Mouse (Mus musculus) thymus, postnatal 10 days (tissue): Measurements from ENCODE around the gene Snx21.

Experiments used
- DNase-seq, 2 experiments: peaks; one replicate each; pipeline ENCODE4 v3.0.0; 2021; ENCODE audit warnings: low spot score in 2 of 2

Snx21 gene

DNA sequence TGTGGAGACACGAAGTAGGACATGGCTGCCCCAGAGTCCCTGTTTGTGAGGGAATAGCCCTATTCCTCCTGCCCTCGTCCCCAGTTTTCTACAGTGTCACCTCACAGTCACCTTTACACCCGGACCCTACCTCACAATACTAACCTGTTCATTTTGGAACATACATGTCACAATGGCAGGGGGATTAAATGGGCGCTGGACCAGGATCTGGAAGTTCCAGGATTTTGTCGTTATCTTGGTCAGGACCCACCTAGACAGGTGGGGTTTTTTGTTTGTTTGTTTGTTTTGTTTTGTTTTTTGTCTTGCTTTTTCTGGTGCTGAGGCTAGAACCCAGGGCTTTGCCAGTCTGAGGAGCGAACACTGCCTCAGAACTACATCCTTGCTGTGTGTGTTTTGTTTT lies 42.8 kb downstream of the Snx21 start, which contains the start of gene Spata25:
Gene Spata25, minus strand, starts transcription at position 101 of the 400 bp plus-strand sequence.
- no peak for DNase-seq

DNA sequence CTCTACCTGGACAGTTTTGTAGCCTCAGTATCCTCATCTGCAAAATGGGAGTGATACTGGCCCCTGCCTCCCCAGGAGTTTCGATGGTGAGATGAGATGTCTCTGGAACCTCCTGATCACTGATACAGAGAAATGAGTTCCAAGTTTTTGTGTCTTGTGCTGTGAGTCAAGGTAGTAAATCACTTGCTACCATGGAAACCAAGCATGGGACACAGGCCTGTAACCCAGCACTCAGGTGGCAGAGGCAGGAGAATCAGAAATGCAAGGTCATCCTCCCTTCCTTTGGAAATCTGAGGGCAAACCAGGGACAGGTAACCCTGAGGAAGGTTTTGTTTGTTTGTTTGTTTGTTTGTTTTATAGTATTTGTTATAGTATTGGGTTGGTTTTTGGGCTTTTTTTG lies 43.5 kb downstream of the Snx21 start:
- no peak for DNase-seq

DNA sequence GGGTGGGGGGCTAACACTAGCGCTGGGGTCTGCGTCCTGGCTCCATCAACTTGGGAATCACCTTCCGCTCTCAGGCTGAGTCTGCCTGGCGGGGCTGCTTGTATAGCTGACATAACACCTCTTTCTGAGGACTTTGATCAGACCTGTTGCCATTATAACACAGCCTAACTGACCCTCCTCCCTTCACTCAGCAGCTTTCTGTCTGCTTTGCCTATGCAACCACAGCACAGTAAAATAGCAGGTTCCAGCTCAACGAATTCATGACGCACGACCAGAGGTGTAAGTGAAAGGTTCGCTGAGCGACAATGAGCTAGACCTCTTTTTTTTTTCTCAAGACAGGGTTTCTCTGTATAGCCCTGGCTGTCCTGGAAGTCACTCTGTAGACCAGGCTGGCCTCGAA lies 45.4 kb downstream of the Snx21 start:
- DNase-seq, result no peak

DNA sequence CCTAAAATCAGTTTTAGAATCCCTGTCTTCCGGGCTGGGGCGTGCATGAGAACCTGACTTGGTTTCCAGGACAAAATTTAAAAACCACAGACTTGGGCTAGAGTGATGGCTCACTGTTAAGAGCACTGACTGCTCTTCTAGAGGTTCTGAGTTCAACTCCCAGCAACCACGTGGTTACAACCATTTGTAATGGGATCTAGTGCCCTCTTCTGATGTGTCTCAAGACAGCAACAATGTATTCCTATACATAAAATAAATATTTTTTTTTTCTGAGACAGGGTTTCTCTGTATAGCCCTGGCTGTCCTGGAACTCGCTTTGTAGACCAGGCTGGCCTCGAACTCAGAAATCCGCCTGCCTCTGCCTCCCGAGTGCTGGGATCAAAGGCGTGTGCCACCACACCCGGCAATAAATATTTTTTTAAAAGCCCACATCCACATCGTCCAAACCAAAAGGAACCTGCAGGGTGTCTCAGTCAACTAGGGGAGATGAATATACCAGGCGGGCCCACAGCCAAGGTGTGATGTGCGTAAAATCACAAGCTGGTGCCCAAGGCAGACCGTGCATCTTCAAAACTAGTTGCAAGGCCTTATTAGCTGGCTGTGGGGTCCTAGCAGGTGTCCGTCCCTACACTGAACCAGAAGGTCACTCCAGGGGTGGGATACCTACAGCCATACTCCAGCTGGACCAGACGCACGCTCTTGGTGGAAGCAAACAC lies 46.6 kb downstream of the Snx21 start:
- DNase-seq, result no peak

DNA sequence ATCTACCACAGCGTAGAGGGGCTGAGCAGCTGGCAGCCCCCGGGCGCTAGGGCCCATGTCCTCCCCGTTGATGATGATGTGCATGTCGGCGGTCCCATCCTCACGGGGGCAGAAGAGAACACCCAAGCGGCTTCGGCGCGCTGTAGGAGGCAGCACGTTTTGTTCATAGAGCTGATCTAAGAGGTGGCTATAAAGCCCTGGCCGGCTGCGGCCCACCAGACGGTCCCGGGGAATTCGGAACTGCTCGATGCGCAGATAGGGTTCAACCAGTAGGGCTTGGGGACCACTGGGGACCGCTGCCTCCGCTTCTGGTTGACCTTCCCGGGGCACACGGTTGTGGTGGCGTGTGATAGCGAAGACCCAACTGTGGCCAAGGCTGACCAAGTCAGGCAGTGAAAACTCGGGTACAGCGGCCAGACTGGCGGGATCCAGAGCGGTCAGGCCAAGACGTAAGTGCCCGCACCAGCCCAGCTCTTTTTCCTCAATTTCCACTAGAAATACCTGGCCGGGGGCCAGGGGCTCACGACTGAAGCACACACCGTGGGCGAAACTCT lies 47.2 kb downstream of the Snx21 start, which contains the start of gene Ctsa:
Gene Ctsa, plus strand, starts transcription at position 126 of the 554 bp plus-strand sequence.
- DNase-seq, result peak; percentile 67 to 77

DNA sequence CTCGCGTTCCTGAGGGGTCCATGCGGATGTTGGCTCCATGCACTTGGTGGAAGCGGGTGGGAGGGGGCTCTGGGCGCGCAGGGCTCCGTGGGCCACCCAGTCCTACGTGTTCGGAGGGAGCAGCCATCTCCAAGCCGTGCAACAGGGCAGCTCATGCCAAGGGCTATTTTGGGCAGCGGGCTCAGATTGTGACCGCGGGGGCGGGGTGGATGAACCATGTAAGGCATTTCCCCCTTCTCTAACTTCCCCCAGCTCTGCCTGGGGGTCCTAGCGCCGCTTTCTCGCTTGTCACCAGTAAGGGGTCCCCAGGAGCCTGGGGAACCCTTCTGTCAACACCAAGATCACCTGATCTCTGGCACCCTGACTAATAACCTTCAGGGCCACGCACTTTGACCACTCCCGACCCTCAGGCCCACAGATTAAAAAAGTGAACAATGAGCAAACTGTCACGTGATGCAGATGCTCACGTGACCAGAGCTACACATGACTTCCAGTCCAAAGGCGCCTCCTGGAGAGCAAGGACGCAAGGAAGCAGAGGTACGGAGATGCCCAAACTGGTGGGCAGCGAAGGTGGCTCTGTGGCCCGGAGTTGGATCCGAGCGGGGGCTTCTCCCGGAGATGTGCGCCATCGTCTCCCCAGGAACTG lies 47.8 kb downstream of the Snx21 start, which contains the start of gene Neurl2:
Gene Neurl2, minus strand, starts transcription at position 143 of the 646 bp plus-strand sequence.
- peak; percentile 72 to 75 for DNase-seq

DNA sequence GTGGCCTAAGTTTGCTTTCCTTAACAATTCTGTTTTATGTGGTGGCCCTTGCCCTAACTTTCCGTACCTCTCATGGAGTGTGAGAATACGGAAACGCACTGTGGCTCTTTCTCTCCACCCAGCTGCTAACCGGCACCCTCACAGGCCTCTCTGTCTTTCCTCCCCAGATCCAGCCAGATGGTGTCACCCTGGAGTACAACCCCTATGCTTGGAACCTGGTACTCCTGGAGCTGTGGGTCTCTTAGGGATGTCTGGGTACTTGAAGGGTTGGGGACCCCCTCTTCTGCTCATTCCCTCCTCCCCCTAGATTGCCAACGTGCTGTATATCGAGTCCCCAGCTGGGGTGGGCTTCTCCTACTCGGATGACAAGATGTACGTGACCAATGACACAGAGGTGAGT lies 48.9 kb downstream of the Snx21 start:
- DNase-seq, result peak; percentile 19 to 38

DNA sequence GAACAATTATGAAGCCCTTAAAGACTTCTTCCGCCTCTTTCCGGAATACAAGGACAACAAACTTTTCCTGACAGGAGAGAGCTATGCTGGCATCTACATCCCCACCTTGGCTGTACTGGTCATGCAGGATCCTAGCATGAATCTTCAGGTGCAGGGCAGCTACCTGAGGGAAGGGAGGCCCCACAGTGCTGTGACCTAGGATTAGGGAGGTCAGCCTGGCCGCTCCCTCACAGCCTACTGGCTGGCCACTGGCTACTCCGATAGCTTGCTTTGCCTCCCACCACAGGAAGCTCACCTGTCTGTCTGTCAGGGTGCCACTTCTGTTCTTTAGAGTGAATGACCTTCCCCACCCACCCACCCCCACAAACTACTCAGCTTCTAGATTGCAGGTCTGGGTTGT lies 49.5 kb downstream of the Snx21 start:
- no peak for DNase-seq
